Mouse (Mus musculus): ENCODE measurements around the gene Pih1d2. TPM values are rescaled to one million over a fixed set of nuclear protein-coding genes. Genes with fewer than 3 reads are reported as not detected.
"Not testable (repeated sequence)": the region's sequence is repeated elsewhere in the genome, so short reads cannot be mapped to it uniquely, and the experiment has no call there.

Gene Pih1d2
- polyA plus RNA-seq, 1 experiment: 2.5 TPM

DNA sequence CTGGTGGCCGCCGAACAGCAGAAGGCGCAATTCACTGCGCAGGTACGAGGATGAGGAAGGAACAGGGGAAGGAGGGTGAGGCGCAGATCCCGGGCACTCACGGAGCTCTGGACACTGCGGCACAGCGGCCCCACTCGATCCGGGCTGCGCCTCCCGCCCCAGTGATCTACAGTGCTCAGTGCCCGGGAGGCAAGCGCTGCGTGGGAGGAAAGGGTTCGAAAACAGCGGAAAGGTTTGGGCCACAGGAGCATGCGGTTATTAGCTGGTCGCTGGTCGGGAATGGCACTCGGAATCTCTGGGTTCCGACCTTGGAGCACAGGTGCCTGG lies 13.2 kb upstream of the Pih1d2 start:
- TF ChIP-seq MAX (IDR thresholded peaks at IDR 0.05): no peak
- TF ChIP-seq USF1 (IDR thresholded peaks at IDR 0.05; ENCODE audit: low read depth): no peak
- TF ChIP-seq FOSL1 (IDR thresholded peaks at IDR 0.05; ENCODE audit: insufficient read depth, low read length, poor library complexity, severe bottlenecking): no peak
- no peak for TF ChIP-seq MYOG (IDR thresholded peaks at IDR 0.05; ENCODE audit: control insufficient read depth, extremely low read depth, insufficient read length)
- TF ChIP-seq MYOD1 (IDR thresholded peaks at IDR 0.05; ENCODE audit: control insufficient read depth, insufficient read length, low read depth): no peak
- TF ChIP-seq CTCF (IDR thresholded peaks at IDR 0.05; ENCODE audit: control insufficient read depth, insufficient read depth, insufficient read length): no peak
- no peak for TF ChIP-seq CEBPB (IDR thresholded peaks at IDR 0.05; ENCODE audit: low read depth)
- Histone ChIP-seq H3K79me2 (ENCODE audit: control insufficient read depth, insufficient read depth) (peaks cover 76% of the 10 kb centered on the region), H3K79me3 (ENCODE audit: low read depth) (peaks cover 57% of the 10 kb centered on the region), H3K36me3 (ENCODE audit: control insufficient read depth, insufficient read depth) (peaks cover 59% of the 10 kb centered on the region), H3K4me3 (ENCODE audit: insufficient read depth, poor library complexity, severe bottlenecking) (peak overlapping the region; percentile 86), H3ac (ENCODE audit: control insufficient read depth, insufficient read length, low read depth) (peak overlapping the region; percentile 51), H3K27me3 (ENCODE audit: control insufficient read depth, insufficient read depth, insufficient read length) (no peaks in the 10 kb centered on the region)

DNA sequence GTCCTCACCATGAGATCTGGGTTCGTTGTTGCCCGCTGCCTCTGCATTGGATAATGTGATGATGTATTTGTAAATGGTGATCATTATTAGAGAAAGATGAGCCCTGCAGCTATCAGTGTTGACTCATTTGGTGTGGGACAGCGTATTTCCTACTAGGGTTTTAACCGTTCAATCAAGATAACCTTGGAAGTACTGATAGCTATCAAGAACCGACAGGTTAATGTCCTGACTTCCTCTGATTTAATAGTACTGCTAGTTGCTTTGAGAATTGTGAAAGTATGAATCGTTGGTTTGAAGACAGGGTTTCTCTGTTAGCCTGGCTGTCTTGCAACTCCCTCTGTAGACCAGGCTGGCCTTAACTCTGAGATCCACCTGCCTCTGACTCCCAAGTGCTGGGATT lies 12.8 kb upstream of the Pih1d2 start:
- peaks cover 73% of the 10 kb centered on the region for H3K79me2 ChIP-seq (ENCODE audit: control insufficient read depth, insufficient read depth)
- H3K27me3 ChIP-seq (ENCODE audit: control insufficient read depth, insufficient read depth, insufficient read length): no peaks in the 10 kb centered on the region
- peak overlapping the region; percentile 86 for H3K4me3 ChIP-seq (ENCODE audit: insufficient read depth, poor library complexity, severe bottlenecking)
- peak overlapping the region; percentile 51 for H3ac ChIP-seq (ENCODE audit: control insufficient read depth, insufficient read length, low read depth)
- H3K79me3 ChIP-seq (ENCODE audit: low read depth): peaks cover 56% of the 10 kb centered on the region
- peaks cover 60% of the 10 kb centered on the region for H3K36me3 ChIP-seq (ENCODE audit: control insufficient read depth, insufficient read depth)
- no peak for TF ChIP-seq CEBPB (IDR thresholded peaks at IDR 0.05; ENCODE audit: low read depth)
- TF ChIP-seq MAX (IDR thresholded peaks at IDR 0.05): no peak
- TF ChIP-seq CTCF (IDR thresholded peaks at IDR 0.05; ENCODE audit: control insufficient read depth, insufficient read depth, insufficient read length): no peak

DNA sequence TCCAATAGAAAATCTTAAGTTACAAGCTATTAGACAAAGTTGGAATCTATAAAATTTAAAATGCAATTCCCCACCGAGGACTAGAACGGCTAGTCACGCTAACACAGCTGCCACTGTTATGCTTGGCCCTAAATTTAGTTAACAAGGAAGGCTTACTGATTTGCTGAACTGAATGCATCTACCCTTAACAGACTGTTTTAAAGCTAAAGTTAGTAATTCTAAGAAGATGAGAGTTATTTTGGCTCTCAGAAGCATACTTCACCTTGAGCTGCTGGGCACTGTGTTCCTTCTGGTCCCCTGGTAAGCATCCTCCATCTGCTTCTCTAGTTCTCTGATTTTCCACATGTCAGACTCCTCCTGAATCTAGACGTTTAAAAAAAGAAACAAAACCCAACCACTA lies 5.0 kb upstream of the Pih1d2 start:
- peaks cover 76% of the 10 kb centered on the region for H3K79me2 ChIP-seq (ENCODE audit: control insufficient read depth, insufficient read depth)
- peaks cover 74% of the 10 kb centered on the region for H3K36me3 ChIP-seq (ENCODE audit: control insufficient read depth, insufficient read depth)
- H3K4me3 ChIP-seq (ENCODE audit: insufficient read depth, poor library complexity, severe bottlenecking): no peak overlapping the region
- H3ac ChIP-seq (ENCODE audit: control insufficient read depth, insufficient read length, low read depth): no peak overlapping the region
- no peak for TF ChIP-seq CTCF (IDR thresholded peaks at IDR 0.05; ENCODE audit: control insufficient read depth, insufficient read depth, insufficient read length)
- TF ChIP-seq USF1 (IDR thresholded peaks at IDR 0.05; ENCODE audit: low read depth): no peak
- no peak for TF ChIP-seq MYOD1 (IDR thresholded peaks at IDR 0.05; ENCODE audit: control insufficient read depth, insufficient read length, low read depth)
- no peak for TF ChIP-seq MYOG (IDR thresholded peaks at IDR 0.05; ENCODE audit: control insufficient read depth, extremely low read depth, insufficient read length)
- no peak for TF ChIP-seq FOSL1 (IDR thresholded peaks at IDR 0.05; ENCODE audit: insufficient read depth, low read length, poor library complexity, severe bottlenecking)
- no peak for TF ChIP-seq CEBPB (IDR thresholded peaks at IDR 0.05; ENCODE audit: low read depth)
- no peak for TF ChIP-seq MAX (IDR thresholded peaks at IDR 0.05)
- peaks cover 38% of the 10 kb centered on the region for H3K79me3 ChIP-seq (ENCODE audit: low read depth)
- H3K27me3 ChIP-seq (ENCODE audit: control insufficient read depth, insufficient read depth, insufficient read length): no peaks in the 10 kb centered on the region

DNA sequence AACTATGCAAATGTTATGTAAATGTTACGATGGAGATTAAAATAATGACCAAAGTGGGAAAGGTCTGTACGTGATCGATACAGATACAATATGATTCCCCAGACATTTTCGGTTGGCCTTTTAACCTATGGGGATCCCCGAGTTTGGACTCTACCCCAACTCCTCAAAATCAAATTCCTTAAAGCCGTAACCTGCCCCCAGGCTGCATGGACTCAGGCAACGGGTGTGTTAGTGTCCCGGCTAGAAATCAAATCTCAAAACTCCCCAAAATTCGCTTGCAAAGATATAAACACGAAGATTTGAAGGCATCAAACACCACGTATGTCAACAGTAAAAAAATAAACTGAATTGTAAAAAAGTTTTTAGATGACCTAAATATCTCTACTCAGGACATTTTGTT lies 960 bp upstream of the Pih1d2 start:
- Histone ChIP-seq H3ac (ENCODE audit: control insufficient read depth, insufficient read length, low read depth) (peak overlapping the region; percentile 82), H3K79me2 (ENCODE audit: control insufficient read depth, insufficient read depth) (peaks cover 58% of the 10 kb centered on the region), H3K27me3 (ENCODE audit: control insufficient read depth, insufficient read depth, insufficient read length) (no peaks in the 10 kb centered on the region), H3K36me3 (ENCODE audit: control insufficient read depth, insufficient read depth) (peaks cover 39% of the 10 kb centered on the region), H3K79me3 (ENCODE audit: low read depth) (peaks cover 33% of the 10 kb centered on the region), H3K4me3 (ENCODE audit: insufficient read depth, poor library complexity, severe bottlenecking) (peak overlapping the region; percentile 78)
- TF ChIP-seq MYOD1 (IDR thresholded peaks at IDR 0.05; ENCODE audit: control insufficient read depth, insufficient read length, low read depth) (no peak), MAX (IDR thresholded peaks at IDR 0.05) (no peak)

DNA sequence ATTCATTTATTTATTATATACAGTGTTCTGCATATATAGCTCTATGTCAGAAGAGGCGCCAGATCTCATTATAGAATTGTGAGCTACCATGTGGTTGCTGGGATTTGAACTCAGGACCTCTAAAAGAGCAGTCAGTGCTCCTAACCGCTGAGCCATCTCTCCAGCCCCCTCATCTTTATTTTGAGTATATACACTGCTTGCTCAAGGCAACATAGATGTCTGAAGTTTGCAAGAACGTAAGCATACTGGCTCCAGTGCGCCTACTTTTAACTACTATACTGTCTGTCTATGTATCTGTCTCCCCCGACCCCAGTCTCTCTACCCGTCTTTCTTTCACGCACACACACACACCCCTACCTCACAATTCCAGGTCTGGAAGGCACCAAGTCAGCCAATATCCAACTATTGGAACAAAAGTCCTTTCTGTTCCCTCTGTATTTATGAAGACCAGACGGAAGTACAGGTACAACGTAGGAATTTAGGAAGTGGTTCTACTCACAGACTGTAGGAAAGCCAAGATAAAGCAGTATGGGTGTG lies 741 bp downstream of the Pih1d2 start:
- Histone ChIP-seq H3ac (ENCODE audit: control insufficient read depth, insufficient read length, low read depth) (no peak overlapping the region), H3K36me3 (ENCODE audit: control insufficient read depth, insufficient read depth) (peaks cover 29% of the 10 kb centered on the region), H3K4me3 (ENCODE audit: insufficient read depth, poor library complexity, severe bottlenecking) (peak overlapping the region; percentile 78), H3K79me2 (ENCODE audit: control insufficient read depth, insufficient read depth) (peaks cover 42% of the 10 kb centered on the region), H3K27me3 (ENCODE audit: control insufficient read depth, insufficient read depth, insufficient read length) (no peaks in the 10 kb centered on the region), H3K79me3 (ENCODE audit: low read depth) (peaks cover 30% of the 10 kb centered on the region)
- TF ChIP-seq CTCF (IDR thresholded peaks at IDR 0.05; ENCODE audit: control insufficient read depth, insufficient read depth, insufficient read length): no peak
- no peak for TF ChIP-seq FOSL1 (IDR thresholded peaks at IDR 0.05; ENCODE audit: insufficient read depth, low read length, poor library complexity, severe bottlenecking)
- TF ChIP-seq USF1 (IDR thresholded peaks at IDR 0.05; ENCODE audit: low read depth): no peak
- no peak for TF ChIP-seq MYOD1 (IDR thresholded peaks at IDR 0.05; ENCODE audit: control insufficient read depth, insufficient read length, low read depth)
- no peak for TF ChIP-seq MAX (IDR thresholded peaks at IDR 0.05)
- TF ChIP-seq CEBPB (IDR thresholded peaks at IDR 0.05; ENCODE audit: low read depth): no peak
- TF ChIP-seq MYOG (IDR thresholded peaks at IDR 0.05; ENCODE audit: control insufficient read depth, extremely low read depth, insufficient read length): no peak

DNA sequence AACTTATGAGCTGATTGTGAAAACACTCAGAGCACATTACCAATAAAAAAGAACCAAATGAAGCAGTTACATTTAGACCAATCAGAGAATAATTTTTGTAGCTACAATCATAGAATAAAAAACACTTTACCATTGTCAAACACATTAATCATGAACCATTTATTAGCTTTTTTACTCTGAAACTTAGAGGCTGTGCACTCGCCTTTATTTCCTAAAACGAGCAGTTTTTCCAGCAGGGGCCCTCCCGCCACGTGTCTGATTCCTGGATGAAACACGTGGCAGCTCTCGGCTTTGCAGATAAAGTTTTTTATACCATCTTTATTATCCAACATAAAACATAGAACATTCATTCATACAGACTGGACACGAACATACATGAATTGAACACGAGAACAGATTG lies 13.8 kb downstream of the Pih1d2 start:
- not testable (repeated sequence) for H3K79me2 ChIP-seq (ENCODE audit: control insufficient read depth, insufficient read depth); H3K4me3 ChIP-seq (ENCODE audit: insufficient read depth, poor library complexity, severe bottlenecking); H3K79me3 ChIP-seq (ENCODE audit: low read depth); H3ac ChIP-seq (ENCODE audit: control insufficient read depth, insufficient read length, low read depth); H3K27me3 ChIP-seq (ENCODE audit: control insufficient read depth, insufficient read depth, insufficient read length)
- H3K36me3 ChIP-seq (ENCODE audit: control insufficient read depth, insufficient read depth): peaks cover 14% of the 10 kb centered on the region

Measured in C2C12 (cell line).